Mouse (Mus musculus) small intestine, adult 2 months (tissue): ENCODE data around the gene Hivep2. TPM values are rescaled to one million over a fixed set of nuclear protein-coding genes. Genes with fewer than 3 reads are reported as not detected.

ENCODE experiments used
- H3K27ac ChIP-seq: fragments of 200-500 bp; 2 replicates; pipeline ENCODE4 v1.5.1; 2012; ENCODE audit warnings: low read depth, low read length, control low read depth, inconsistent platforms; ENCODE audit not compliant: insufficient read depth
- H3K27me3 ChIP-seq: fragments of 200-500 bp; 2 replicates; pipeline ENCODE4 v1.6.1; 2012; ENCODE audit warnings: mild to moderate bottlenecking, moderate library complexity, low read length, inconsistent platforms; ENCODE audit not compliant: control insufficient read depth, insufficient read depth
- H3K36me3 ChIP-seq: fragments of 200-500 bp; 2 replicates; pipeline ENCODE4 v1.6.1; 2012; ENCODE audit warnings: mild to moderate bottlenecking, low read length, control low read depth, inconsistent platforms; ENCODE audit not compliant: control insufficient read depth, insufficient read depth
- H3K4me1 ChIP-seq: fragments of 200-500 bp; 2 replicates; pipeline ENCODE4 v1.6.1; 2012; ENCODE audit warnings: low read length, inconsistent platforms, mixed read lengths; ENCODE audit not compliant: control insufficient read depth, insufficient read depth, insufficient read length
- H3K4me3 ChIP-seq: fragments of 200-500 bp; 2 replicates; pipeline ENCODE4 v1.5.1; 2012; ENCODE audit warnings: low read depth, mild to moderate bottlenecking, control low read depth, inconsistent platforms, low read length, moderate library complexity
- CTCF ChIP-seq: fragments of 200-500 bp; IDR thresholded peaks from 2 replicates; pipeline ENCODE4 v1.5.1; 2012; ENCODE audit warnings: low read depth, mild to moderate bottlenecking, control low read depth, inconsistent platforms, low read length, moderate library complexity, mixed read lengths; ENCODE audit not compliant: insufficient replicate concordance, insufficient read length; ENCODE audit errors: extremely low read depth
- POLR2A ChIP-seq: fragments of 200-500 bp; IDR thresholded peaks from 2 replicates; pipeline ENCODE4 v1.6.1; 2012; ENCODE audit warnings: low read depth, mild to moderate bottlenecking, control low read depth, inconsistent platforms, low read length, moderate library complexity
- WGBS: fragments of 180-500 bp; shearing (Covaris S2); methylation state at CpG from one replicate; pipeline ENCODE4 v1.1.7; 2018; 5-methylcytosine and 5-hydroxymethylcytosine counted together
- polyA plus RNA-seq: library from polyadenylated mRNA; depleted of rRNA; stranded (reverse); fragments of >200 nt; gene quantifications from 2 replicates; pipeline ENCODE4 v1.2.3, GENCODE M21; 2012

Gene Hivep2
- polyA plus RNA-seq, 1 experiment = 4.2 TPM

DNA sequence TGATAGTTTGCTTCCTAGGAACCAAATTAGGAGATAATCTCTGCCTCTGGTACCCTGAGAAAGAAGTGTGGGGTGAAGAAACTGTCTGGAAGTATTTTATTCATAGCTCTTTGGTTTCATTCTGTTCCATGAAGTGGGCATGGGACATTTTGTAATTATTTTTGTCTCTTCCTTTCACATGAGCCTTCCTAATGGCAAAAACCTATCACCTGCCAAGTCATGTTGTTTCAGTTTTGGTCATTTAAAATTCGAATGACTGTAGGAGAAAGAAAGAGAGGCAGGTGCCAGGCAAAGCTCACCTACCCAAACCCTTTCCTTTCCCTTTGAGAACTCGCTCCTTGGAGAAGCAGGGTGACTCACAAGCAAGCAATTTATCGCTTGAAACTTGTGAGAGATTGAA is 53.3 kb downstream of the Hivep2 start:
- 66% methylated on average over 3 of the region's 3 CpGs for WGBS
- H3K4me3 ChIP-seq = no peak overlapping the region
- H3K27me3 ChIP-seq = no peaks in the 10 kb centered on the region

GRCm38 (mm10) chr10:14020253-14020652 is 54.4 kb downstream of the Hivep2 start:
- Histone ChIP-seq H3K27ac (no peak overlapping the region), H3K36me3 (no peaks in the 10 kb centered on the region), H3K4me1 (0 out of 2 replicates have a peak, but pooled peaks cover 2% of the 10 kb centered on the region), H3K27me3 (no peaks in the 10 kb centered on the region), H3K4me3 (no peak overlapping the region)
- TF ChIP-seq CTCF = no peak
- TF ChIP-seq POLR2A = no peak
- WGBS = 41% methylated on average over 7 of the region's 7 CpGs

More for the DNA sequence above, 53.3 kb downstream of the Hivep2 start:
- Histone ChIP-seq H3K4me1 (peaks cover 3% of the 10 kb centered on the region; the same call in 1 of the 2 replicates), H3K27ac (no peak overlapping the region), H3K36me3 (no peaks in the 10 kb centered on the region)
- TF ChIP-seq POLR2A (no peak), CTCF (no peak)

GRCm38 (mm10) chr10:14024971-14025370 is 59.1 kb downstream of the Hivep2 start:
- peaks cover 2% of the 10 kb centered on the region; the same call in 1 of the 2 replicates for H3K4me1 ChIP-seq
- H3K4me3 ChIP-seq = no peak overlapping the region
- H3K27ac ChIP-seq = no peak overlapping the region
- no peaks in the 10 kb centered on the region for H3K36me3 ChIP-seq
- H3K27me3 ChIP-seq = no peaks in the 10 kb centered on the region
- TF ChIP-seq CTCF (no peak), POLR2A (no peak)
- WGBS = 94% methylated on average over 7 of the region's 7 CpGs

DNA sequence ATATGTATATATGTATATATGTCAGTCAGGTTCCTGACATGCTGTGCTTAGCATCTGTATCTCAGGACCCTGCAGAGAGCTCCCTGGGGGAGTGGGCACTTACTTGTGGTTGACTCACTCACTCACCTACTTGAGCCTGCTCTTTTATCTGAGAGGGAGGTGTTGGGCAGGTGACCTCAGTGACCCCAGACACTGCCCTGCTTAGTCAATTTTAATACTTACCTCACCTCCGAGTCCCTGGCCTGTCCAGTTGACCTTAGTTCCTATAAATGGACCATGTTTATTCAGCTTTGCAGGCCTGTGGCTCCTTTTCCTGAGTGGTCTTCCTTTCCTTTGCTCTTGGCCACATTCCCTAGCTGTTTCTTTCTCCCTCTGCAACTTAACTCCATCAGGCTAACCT is 61.9 kb downstream of the Hivep2 start:
- Histone ChIP-seq H3K27ac (no peak overlapping the region), H3K4me1 (peaks cover 8% of the 10 kb centered on the region; the same call in 1 of the 2 replicates), H3K36me3 (no peaks in the 10 kb centered on the region), H3K27me3 (no peaks in the 10 kb centered on the region), H3K4me3 (no peak overlapping the region)
- no peak for TF ChIP-seq CTCF
- TF ChIP-seq POLR2A = no peak
- WGBS = 81% methylated on average over 1 of the region's 1 CpGs

DNA sequence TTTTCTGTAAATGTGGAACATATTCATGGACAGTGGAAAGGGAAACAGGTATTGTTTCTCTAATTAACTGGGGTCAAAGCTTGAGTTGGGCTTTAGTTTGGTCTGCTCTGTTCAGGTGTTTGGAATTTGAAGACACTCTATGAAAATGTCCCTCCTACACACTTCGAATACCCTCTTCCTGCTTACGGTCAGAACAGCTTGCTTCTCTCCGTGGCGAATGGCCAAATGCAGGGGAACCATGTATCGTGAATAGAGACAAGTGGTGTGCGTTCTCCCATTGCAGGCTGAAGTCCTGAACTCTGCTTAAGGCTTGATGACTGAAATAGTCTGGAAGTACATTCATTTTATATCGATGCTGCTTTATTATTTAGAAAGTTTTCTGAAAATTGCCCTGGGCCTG is 63.1 kb downstream of the Hivep2 start:
- Histone ChIP-seq H3K27me3 (no peaks in the 10 kb centered on the region), H3K36me3 (no peaks in the 10 kb centered on the region), H3K4me3 (no peak overlapping the region), H3K27ac (no peak overlapping the region), H3K4me1 (peaks cover 8% of the 10 kb centered on the region; the same call in 1 of the 2 replicates)
- no peak for TF ChIP-seq POLR2A
- no peak for TF ChIP-seq CTCF
- 86% methylated on average over 7 of the region's 7 CpGs for WGBS

GRCm38 (mm10) chr10:14030458-14031035 is 64.7 kb downstream of the Hivep2 start:
- H3K27me3 ChIP-seq = no peaks in the 10 kb centered on the region
- H3K4me1 ChIP-seq = peaks cover 8% of the 10 kb centered on the region; the same call in 1 of the 2 replicates
- peak overlapping the region; percentile 38; the same call in 1 of the 2 replicates for H3K27ac ChIP-seq
- no peaks in the 10 kb centered on the region for H3K36me3 ChIP-seq
- 30% methylated on average over 14 of the region's 14 CpGs for WGBS
- TF ChIP-seq POLR2A = no peak
- TF ChIP-seq CTCF = no peak
- H3K4me3 ChIP-seq = no peak overlapping the region

DNA sequence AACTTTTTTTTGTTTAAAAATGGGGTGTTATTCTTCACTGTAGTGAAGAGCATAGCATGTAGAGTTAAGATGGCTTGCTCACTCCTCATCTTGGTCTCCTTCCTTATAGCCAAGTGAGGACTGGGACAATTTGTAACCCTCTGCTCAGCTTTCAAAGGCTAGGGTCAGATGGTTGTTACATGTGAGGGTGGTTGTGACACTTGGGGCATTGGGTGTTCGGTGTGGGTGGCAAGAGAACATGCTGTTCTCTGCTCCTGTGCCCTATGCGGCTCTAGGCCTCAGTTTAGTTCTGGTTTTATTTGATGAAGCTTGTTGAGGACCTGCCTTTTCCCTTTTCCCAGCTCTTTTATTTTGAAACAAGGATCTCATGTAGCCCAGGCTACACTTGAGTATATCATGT is 66.7 kb downstream of the Hivep2 start:
- Histone ChIP-seq H3K4me1 (peaks cover 8% of the 10 kb centered on the region; the same call in 1 of the 2 replicates), H3K4me3 (no peak overlapping the region), H3K27ac (no peak overlapping the region), H3K36me3 (no peaks in the 10 kb centered on the region), H3K27me3 (no peaks in the 10 kb centered on the region)
- TF ChIP-seq CTCF (no peak), POLR2A (no peak)
- WGBS = 91% methylated on average over 2 of the region's 2 CpGs
